Mouse (Mus musculus) lung, postnatal 25 days (tissue): ENCODE results near the gene Hist1h2bf.
A peak's percentile ranks its signal among the peaks of the same experiment; 100 is the strongest.
"Not testable (repeated sequence)": the region's sequence is repeated elsewhere in the genome, so short reads cannot be mapped to it uniquely, and the experiment has no call there.

Source experiments
- DNase-seq: peaks from one replicate; pipeline ENCODE4 v3.0.0; 2022; ENCODE audit warnings: low spot score

Gene Hist1h2bf

DNA sequence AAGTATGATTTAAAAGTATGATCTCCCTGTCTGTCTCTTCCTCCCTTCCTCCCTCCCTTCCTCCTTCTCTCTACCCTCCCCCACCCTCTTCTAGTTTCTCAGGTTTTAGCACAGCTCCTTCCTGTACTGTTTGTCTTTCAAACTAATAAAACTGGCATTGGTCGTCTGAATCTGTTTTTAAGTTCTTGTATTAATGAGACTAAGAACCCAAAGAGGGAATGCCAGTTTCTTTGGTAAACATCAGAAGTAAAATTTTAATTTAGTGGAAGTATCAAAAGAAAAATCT is 12.9 kb upstream of the Hist1h2bf start:
- DNase-seq = no peak

- DNase-seq = no peak
These were observed 12.3 kb upstream of the Hist1h2bf start for GRCm38 (mm10) chr13:23586099-23586939.

DNA sequence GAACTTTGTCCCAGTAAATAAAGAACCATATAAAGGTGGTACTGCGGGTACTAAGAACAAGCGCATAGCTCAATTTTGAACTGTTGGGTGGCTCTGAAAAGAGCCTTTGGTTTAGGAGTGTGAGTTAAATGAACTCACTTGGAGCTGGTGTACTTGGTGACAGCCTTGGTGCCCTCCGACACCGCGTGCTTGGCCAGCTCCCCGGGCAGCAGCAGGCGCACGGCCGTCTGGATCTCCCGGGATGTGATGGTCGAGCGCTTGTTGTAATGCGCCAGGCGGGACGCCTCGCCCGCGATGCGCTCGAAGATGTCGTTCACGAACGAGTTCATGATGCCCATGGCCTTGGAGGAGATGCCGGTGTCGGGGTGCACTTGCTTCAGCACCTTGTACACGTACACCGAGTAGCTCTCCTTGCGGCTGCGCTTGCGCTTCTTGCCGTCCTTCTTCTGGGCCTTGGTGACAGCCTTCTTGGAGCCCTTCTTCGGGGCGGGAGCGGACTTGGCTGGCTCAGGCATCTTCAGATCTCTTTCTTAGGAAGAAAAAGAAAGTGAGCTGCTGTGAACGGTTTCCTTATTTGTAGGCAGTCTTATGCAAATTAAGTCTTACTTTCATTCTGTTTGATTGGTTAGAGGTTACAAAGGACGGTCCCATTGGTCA is 11.6 kb upstream of the Hist1h2bf start:
- peak; percentile 93 for DNase-seq

- DNase-seq = peak; percentile 84
These were observed 11.0 kb upstream of the Hist1h2bf start for GRCm38 (mm10) chr13:23585029-23585441.

GRCm38 (mm10) chr13:23584331-23584730 is 10.3 kb upstream of the Hist1h2bf start:
- DNase-seq = no peak

- no peak for DNase-seq
These were observed 9.5 kb upstream of the Hist1h2bf start for GRCm38 (mm10) chr13:23583387-23584068.

DNA sequence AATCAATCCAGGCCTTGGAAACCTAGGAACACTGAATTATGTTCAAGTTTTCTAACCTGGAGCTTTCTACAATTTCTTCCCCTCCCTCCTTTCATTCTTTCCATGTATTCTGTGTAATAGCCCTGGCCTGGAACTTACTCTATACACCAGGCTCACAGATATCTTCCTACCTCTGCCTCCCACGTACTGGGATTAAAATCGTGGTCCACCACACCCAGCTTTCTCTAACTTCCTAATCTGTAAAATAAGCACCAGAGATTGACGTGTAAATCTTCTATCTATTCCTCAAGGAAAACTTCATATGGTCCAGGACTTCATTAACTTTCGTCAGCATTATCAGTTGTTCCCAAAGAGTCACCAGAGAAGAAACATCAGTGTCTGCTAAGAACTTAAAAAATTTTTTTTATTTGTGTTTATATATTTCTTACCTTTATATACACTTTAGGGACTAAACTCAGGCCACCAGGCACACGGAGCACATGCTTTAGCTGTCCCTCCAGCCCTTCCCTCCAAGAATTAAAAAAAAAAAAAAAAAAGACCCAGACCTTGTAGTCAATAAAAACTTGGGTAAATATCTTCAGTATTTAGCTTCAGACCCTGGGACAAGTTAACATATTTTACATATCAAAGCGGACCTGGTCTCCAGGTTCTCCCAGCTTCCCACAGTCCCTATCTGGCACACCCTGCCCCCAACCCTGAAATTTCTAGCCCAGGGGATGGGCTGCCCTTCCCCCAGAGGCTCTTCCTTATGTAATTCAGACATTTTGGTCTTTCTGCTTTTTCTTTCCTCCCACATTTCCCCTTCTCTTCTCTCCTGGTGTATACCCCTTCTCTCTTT is 8.4 kb upstream of the Hist1h2bf start:
- no peak for DNase-seq

DNA sequence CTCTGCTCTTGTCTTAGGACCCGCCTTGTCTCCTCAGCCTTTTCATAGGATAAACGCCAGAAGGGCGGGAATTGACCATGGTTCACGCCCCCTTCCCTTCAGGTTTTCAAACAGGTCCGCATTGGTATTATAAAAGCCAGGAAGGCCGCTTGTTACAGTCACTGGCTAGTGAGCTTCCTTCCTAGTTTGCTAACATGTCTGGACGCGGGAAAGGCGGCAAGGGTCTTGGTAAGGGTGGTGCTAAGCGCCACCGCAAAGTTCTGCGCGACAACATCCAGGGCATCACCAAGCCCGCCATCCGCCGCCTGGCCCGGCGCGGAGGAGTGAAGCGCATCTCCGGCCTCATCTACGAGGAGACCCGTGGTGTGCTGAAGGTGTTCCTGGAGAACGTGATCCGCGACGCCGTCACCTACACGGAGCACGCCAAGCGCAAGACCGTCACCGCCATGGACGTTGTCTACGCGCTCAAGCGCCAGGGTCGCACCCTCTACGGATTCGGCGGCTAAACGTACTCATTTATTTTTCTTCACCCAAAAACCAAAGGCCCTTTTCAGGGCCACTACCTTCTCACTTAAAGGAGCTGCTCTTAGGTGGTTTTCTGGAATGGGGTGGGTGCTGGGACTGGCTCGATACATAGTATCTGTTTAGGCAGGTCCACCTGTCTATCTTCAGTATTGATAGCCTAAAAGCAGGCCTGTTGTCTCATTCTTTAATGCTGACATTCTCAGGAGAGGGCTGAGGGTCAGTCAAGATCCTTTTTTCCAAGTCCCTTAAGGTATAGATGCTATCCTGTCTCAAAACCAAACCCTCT is 7.6 kb upstream of the Hist1h2bf start, which contains the start of gene Hist1h4d:
Gene Hist1h4d (plus strand): TSS at position 191 of the 811 bp plus-strand sequence.
- DNase-seq = peak; percentile 99

GRCm38 (mm10) chr13:23577835-23578234 is 3.8 kb upstream of the Hist1h2bf start:
- DNase-seq = no peak

GRCm38 (mm10) chr13:23576906-23577639 is 3.1 kb upstream of the Hist1h2bf start:
- DNase-seq = no peak

- DNase-seq = no peak
These were observed 2.4 kb upstream of the Hist1h2bf start for GRCm38 (mm10) chr13:23576351-23576881.

- DNase-seq = not testable (repeated sequence)
These were observed 1.9 kb upstream of the Hist1h2bf start for GRCm38 (mm10) chr13:23575864-23576313.

GRCm38 (mm10) chr13:23575271-23575851 is 1.4 kb upstream of the Hist1h2bf start, which contains the start of gene Hist1h3d:
Hist1h3d (plus strand) TSS chr13:23575763.
- peak; percentile 78 for DNase-seq

DNA sequence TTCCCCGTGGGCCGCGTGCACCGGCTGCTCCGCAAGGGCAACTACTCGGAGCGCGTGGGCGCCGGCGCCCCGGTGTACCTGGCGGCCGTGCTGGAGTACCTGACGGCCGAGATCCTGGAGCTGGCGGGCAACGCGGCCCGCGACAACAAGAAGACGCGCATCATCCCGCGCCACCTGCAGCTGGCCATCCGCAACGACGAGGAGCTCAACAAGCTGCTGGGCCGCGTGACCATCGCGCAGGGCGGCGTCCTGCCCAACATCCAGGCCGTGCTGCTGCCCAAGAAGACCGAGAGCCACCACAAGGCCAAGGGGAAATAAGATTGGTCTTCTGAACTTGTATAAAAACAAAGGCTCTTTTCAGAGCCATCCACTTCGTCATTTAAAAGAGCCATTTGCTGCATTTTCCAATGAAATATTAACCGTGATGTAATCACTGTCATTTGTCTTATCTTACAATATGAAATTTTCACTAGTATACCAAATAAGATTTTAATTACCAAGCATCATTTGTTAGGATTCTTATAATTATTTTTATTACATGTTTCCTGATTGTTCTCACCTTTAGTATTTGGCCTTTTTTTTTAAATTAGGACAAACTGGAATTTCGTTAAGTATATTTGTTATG is 662 bp upstream of the Hist1h2bf start:
- DNase-seq = not testable (repeated sequence)

- DNase-seq = not testable (repeated sequence)
These were observed 730 bp downstream of the Hist1h2bf start for GRCm38 (mm10) chr13:23573034-23573897.

DNA sequence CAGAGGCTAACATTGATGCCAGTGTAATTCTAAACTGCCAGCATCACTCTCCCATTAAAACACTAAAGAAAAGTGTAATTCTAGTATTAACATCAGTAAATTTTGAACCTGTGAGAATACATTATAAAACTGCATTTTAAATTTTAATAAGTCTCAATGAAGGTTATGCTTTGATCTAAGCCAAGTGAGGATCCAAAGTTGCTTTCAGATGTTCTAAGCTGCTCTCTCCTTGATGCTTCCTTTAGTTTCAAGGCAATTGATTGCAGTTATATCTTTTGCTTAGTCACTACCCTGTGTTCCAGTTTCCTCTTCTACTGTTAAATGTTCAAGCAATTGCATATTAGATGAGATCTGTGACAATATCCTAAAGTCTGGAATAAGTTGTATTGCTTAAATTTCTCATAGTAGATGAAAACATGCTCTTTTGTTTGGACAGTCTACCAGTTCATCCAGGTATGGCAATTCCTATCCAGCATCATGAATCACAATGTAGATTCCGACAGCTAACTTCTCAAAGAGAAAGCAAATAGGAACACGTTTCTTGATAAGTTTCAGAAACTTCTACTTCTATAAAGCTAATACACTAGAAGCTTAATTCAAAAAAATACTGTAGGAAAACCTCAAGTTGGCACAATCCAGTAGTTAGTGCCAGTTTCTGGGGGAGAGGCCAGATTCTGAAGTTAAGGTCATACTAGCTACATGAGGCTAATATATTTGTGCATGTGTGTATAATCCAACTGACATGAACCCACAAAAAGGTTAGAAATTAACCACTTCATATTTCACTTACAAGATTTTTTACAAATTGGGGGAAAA is 1.6 kb downstream of the Hist1h2bf start:
- no peak for DNase-seq
